Mouse (Mus musculus) layer of hippocampus, adult 11-12 months (tissue): Measurements from ENCODE around the gene Sema4a.

Experiments
- DNase-seq: peaks from one replicate; pipeline ENCODE4 v3.0.0; 2022; ENCODE audit warnings: low spot score

Sema4a gene

DNA sequence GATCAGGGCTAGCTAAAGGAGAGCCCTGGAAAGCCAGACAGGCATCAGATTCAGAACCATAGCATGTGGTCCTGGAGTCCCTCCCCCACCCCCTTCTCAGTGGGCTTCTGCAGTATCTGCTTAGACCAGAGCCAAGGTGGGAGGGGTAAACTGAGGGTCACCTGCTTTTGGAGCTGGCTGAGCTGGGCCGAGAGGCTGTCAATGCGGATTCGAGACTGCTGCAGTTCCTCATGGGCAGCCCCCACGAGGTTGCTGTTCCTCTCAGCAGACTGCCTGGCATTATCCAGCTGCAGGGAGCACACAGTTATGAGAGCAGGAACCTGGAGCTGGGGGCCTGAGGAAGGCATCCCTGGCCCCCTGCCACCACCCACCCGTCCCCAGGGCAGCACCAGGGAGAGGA, 25.1 kb upstream of the Sema4a start:
- no peak for DNase-seq

- DNase-seq, result no peak
Measured at GRCm38 (mm10) chr3:88484597-88485316, 23.8 kb upstream of the Sema4a start.

DNA sequence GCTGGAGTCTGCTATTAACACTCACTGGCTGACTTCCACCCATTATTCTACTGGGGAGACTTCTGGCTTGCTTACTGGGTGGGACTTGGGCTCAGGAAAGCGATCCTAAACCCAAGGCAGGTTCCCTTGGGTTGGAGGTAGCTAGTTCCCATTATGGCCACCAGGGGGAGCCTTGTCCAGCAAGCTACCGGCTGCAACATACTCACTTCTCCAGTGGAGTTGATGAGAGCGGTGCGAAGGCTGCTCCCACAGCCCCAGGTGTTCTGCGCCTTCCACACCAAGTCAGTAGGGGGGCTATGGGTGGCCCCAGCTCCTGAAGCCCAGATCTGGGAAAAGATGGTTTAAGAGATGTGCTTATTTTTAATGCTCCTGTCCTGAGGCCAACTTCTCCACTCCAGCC, 22.6 kb upstream of the Sema4a start:
- peak; percentile 84 for DNase-seq

GRCm38 (mm10) chr3:88483141-88483540, 22.2 kb upstream of the Sema4a start:
- no peak for DNase-seq

DNA sequence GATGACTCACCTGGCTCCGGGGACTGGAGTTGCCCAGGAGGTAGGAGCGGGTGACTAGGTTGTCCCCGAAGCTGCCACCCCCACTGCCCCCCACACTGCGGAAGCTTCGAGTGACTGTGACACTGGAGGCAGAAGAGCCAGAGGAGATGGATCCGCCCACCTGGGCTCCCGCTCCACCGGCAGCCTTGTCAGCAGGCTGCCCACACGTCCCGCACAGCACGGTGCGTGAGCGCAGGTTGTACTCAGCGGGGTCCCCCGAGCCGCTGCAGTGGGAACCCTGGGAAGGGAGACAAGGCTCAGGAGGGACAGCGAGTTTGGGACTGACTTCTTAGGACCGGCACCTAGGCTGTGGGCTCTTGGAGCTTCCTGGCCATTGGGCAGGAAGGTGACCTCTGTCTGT, 21.4 kb upstream of the Sema4a start:
- no peak for DNase-seq

DNA sequence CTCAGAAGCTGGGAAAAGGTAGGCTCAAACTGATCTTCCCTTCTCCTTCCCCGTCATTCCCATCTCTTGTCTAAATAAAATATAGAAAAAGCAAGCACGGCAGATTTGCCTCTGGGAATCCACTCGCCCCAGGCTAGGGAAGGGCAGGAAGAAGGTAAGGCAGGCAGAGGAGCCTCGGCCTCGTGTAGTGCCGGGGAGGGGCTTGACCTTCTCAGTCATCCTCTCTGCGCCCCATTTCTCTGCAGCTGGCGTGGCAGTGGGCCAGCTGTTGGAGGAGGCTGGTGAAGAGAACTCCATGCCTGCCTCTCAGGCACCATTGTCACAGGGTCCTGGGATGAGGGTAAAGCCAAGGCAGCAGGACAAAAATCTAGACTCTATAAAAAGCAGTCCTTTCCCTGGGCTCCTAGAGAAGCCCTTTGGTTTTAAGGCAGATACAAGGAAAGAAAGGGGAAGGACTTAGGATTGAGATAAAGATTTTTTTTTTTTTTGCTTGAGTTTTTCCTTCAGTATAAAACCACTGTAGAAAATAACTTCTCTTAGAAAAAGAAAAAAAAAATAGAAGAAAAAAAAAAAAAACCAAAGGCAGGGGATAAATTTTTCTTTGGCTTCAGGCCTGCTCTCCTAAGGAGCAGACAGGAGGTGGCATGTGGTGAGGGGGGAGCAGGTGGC, 20.5 kb upstream of the Sema4a start:
- no peak for DNase-seq

DNA sequence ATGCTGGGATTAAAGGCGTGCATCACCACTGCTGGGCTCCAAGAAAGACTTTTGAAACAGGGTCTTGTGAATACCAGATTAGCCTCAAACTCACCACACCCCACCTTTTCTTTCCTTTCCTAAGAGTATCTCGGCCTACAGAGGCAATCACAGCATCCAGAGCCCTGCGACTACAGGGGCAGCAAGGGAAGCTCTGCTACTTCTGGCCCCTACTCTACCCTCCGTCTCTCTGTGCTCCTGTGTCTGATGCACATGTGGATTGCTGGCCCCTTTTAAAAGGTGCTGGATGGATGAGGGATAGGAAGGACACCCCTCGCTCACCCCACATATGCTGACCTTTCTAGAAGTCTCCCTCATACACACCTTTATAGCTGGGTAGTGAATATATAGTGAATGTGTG, 19.7 kb upstream of the Sema4a start:
- no peak for DNase-seq

DNA sequence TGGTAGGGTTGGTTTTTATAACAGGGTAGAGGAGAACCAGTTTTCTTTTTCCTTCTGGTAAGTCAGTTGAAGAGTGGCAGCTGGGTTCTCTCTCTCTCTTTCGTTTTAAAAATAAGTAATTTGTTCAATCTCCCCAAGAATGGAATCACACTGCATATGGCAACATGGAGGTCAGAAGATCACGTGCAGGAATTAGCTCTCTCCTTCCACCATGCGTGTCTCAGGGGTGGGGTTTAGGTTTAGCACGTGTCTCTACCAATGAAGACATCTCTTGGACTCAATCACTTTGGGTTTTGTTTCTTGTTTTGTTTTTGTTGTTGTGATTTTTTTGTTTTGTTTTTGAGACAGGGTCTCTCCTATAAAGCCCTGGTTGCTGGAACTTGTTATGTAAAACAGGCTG, 18.8 kb upstream of the Sema4a start:
- DNase-seq, result no peak

DNA sequence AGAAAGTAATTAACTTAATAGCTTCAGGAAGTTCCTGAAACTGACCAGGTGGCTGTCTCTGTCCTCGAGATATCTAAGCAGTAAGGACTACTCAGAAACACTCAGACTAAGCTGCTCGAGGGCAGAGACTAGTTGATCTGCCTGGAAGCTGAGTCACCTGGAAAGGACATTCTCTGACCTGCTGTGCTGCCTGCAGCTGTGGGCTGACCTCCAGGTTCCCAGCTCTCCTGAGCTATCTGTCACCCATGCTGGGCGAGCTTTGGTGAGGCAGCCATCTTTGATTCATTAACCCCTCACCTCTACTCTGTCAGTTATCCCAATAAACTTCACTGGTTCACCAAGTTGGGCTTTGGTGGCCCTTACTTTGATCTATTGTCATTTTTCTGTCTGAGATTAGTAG, 18.2 kb upstream of the Sema4a start:
- no peak for DNase-seq

DNA sequence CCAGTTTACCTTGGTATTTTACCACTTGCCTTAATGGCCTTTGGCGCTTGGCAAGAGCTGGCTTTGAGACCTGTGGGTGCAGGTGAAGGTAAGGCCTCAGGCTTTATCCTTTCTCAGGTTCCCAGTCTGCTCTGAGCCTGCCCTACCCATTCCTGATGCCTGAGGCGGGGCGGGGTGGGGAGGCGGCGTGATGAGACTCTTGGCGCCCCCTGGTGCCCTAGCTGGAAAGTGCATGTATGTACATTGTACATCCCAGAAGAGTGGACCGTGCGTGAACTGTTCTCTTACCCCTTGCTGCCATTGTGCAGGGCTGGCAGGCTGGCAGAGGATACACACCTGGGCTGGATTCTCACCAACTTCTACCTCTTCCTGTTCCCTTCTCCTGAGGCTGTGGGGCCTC, 16.8 kb upstream of the Sema4a start:
- DNase-seq, result peak; percentile 85

DNA sequence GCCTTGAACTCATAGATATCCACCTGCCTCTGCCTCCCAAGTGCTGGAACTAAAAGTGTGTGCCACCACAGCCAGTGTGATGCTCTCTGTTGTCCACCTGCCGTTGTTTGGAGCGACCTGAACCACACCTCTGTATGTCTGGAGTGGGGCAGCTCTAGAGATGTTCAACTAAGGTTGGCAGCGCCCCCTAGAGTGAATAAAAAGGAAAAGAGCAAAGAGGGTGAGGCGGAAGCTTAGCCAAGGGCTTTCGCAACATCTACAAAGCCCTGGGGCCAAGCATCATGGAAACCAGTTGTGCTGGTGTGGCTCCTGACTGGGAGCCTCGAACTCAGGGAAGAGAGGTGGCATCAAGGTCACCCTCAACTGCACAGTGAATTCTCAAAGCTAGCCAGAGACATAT, 15.4 kb upstream of the Sema4a start:
- no peak for DNase-seq

GRCm38 (mm10) chr3:88473571-88473970, 12.6 kb upstream of the Sema4a start:
- DNase-seq, result no peak

GRCm38 (mm10) chr3:88473020-88473419, 12.0 kb upstream of the Sema4a start:
- DNase-seq, result no peak

- no peak for DNase-seq
Measured at GRCm38 (mm10) chr3:88470943-88471479, 10.0 kb upstream of the Sema4a start.

GRCm38 (mm10) chr3:88469466-88469865, 8.5 kb upstream of the Sema4a start:
- DNase-seq, result no peak

DNA sequence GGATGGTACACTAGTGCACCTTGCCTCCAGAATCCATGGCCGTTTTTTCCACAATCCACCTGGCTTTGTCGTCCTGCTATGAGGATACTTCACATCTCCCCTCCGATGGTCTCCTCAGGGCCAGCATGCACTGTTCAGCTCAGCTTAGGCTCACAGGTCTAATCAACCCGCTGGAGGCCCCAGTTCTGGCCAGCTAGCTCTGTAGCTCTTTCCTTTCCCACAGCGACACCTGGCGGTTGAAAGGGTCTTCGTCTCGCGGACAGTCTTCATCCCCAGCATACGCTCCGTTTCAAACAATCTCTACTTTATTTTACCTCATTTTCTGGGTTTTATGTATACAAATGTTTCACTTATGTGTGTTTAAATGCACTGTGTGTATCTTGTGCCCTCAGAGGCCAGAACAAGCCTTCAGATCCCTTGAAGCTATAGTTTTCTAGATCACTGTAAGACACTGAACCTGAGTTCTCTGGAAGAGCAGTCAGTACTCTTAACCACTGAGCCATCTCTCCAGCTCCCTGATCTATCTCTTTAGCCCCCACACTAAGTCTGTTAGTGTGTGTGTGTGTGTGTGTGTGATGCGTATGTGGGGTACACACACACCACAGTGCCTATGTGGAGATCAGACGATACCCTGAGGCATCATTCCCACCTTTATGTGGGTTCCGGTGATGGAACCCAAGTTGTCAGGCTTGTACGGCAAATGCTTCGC, 6.3 kb upstream of the Sema4a start:
- DNase-seq, result peak; percentile 92

DNA sequence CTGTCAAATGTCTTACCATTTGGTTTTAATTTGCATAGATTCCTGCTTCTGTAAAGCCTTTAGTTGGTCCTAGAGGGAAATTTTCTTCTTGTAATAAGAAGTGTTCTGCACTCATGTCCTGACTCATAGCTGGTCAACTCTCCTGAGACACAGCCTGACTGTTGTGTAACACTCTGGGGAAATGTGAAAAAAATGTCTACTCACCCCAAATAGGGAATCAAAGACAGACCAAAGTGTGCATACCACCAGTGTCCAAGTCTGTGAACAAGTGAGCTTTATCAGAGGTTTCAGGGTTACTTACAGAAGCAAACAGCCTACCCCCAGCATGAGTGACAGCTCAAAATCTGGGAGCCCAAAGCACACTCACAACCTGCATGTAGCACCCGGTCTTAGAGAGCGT, 4.1 kb upstream of the Sema4a start:
- DNase-seq, result no peak

DNA sequence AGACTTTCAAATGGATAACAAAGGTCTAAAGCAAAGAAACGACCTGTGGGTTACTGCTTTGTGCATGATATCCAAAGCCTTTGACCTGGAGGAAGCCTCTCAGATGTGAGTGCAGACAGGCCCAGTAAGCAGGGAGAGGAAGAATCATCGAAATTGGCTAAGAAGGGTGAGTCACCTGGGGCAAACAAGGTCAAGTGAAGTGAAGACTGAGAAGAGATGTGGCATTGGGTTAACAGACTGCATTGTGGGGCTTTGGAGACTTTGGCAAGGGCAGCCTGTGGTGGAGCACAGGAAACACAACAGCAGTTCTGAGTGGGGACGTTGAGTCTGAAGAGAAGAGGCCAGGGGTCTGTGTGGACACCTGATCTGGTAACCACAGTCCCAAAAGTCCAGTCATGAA, 3.4 kb upstream of the Sema4a start:
- DNase-seq, result no peak

DNA sequence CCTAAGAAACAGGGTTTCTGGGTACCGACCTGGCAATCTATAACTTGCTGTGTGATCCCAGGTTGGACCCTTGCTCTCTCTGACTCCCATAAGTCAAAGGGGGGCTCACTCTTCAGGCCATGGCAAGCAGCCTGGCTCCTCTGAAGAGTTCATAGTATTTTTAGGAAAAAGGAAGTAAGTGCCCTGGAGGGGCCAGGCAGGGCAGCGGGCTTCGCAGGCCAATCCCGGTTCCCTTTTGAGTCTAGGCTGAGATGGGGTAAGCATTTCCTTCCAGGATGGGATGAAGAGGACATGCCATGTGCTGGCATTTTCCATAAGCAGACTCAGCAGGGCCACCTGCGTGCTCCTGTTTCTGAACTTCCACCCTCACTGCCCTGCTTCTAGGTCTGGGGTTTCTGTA, 953 bp downstream of the Sema4a start:
- DNase-seq, result no peak

DNA sequence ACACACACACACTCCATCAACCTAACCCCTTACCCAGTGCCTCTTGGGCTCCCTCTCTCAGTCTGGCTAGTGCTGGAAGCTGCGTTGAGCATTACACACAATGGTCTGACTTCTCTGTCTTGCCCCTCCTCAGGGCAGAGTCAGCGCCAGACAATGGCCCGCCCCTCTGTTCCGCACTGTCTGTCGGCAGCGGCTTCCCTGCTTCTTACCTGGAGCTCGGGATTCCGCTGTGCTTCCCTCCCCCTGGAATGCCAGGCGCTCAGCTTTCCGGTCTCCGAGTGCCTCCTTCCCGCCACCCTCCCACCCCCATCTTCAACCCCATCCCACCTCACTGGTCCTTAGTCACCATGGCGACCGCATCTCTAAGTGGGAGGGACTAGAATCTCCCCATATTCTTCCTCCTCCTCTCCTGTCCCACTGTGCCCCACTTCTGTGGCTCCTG, 2.2 kb downstream of the Sema4a start:
- DNase-seq, result peak; percentile 43

- no peak for DNase-seq
Measured at GRCm38 (mm10) chr3:88456746-88457532, 4.0 kb downstream of the Sema4a start.

GRCm38 (mm10) chr3:88456313-88456712, 4.7 kb downstream of the Sema4a start:
- DNase-seq, result no peak
